Mouse (Mus musculus) CH12.LX (cell line): ENCODE results near the gene Chmp4b. TPM values are rescaled to one million over a fixed set of nuclear protein-coding genes. Genes with fewer than 3 reads are reported as not detected.

Experiments
- DNase-seq: peaks from one replicate; pipeline ENCODE4 v3.0.0-alpha.2; 2013; ENCODE audit errors: extremely low read depth
- H3K27ac ChIP-seq: 2 replicates; pipeline ENCODE4 v1.5.1; 2012; ENCODE audit warnings: low read depth, mild to moderate bottlenecking, control low read depth, moderate library complexity; ENCODE audit not compliant: insufficient read depth
- H3K27me3 ChIP-seq: replicated peaks from 2 replicates; pipeline ENCODE3; 2012; ENCODE audit warnings: inconsistent platforms
- H3K36me3 ChIP-seq, 2 experiments: replicated peaks in 1 of 2; 2 replicates each; pipeline versions ENCODE3 to v1.6.1; 2012; ENCODE audit warnings: inconsistent platforms in 1 of 2, low read length in 1 of 2, mild to moderate bottlenecking in 1 of 2, mixed read lengths in 1 of 2, moderate library complexity in 1 of 2; ENCODE audit not compliant: control insufficient read depth in 1 of 2, insufficient read depth in 1 of 2
- H3K4me1 ChIP-seq, 2 experiments: 2 replicates each; pipeline ENCODE4 v1.6.1; 2012; ENCODE audit warnings: inconsistent platforms in 1 of 2, moderate library complexity in 1 of 2; ENCODE audit not compliant: insufficient read depth in 2 of 2, control insufficient read depth in 1 of 2
- H3K4me2 ChIP-seq: 2 replicates; pipeline ENCODE4 v1.6.1; 2012; ENCODE audit warnings: low read depth, mild to moderate bottlenecking, control low read depth; ENCODE audit not compliant: poor library complexity, insufficient read depth, severe bottlenecking
- H3K4me3 ChIP-seq, 3 experiments: fragments of 150-350 bp in 1 of 3; sonication (generic) in 1 of 3; replicated peaks in 1 of 3; 2 replicates each; pipeline versions ENCODE3 to v1.5.1; 2011 to 2012; ENCODE audit warnings: low read depth in 2 of 3, low read length in 2 of 3, mild to moderate bottlenecking in 2 of 3, moderate library complexity in 2 of 3, control low read depth in 1 of 3, improper control_type of control experiment in 1 of 3, inconsistent platforms in 1 of 3, mixed read lengths in 1 of 3; ENCODE audit not compliant: poor library complexity in 1 of 3
- H3K79me2 ChIP-seq: replicated peaks from 2 replicates; pipeline ENCODE4 v1.6.1; 2012; ENCODE audit warnings: mild to moderate bottlenecking, moderate library complexity; ENCODE audit not compliant: control insufficient read depth, poor library complexity, insufficient read depth, severe bottlenecking; ENCODE audit errors: extremely low read depth
- H3K9ac ChIP-seq: 2 replicates; pipeline ENCODE4 v1.6.1; 2012; ENCODE audit warnings: low read depth, mild to moderate bottlenecking, control low read depth, moderate library complexity; ENCODE audit not compliant: insufficient read depth
- H3K9me3 ChIP-seq: replicated peaks from 2 replicates; pipeline ENCODE3; 2012; ENCODE audit warnings: low read length, inconsistent platforms, mixed read lengths
- BHLHE40 ChIP-seq: IDR thresholded peaks from 2 replicates; pipeline ENCODE4 v1.6.1; 2011; ENCODE audit warnings: mild to moderate bottlenecking, low read depth, low read length, improper control_type of control experiment
- CHD2 ChIP-seq: IDR thresholded peaks from 2 replicates; pipeline ENCODE4 v1.6.1; 2011; ENCODE audit warnings: low read length, improper control_type of control experiment
- E2F4 ChIP-seq: IDR thresholded peaks from 2 replicates; pipeline ENCODE4 v1.6.1; 2011; ENCODE audit warnings: low read depth, low read length, improper control_type of control experiment; ENCODE audit not compliant: insufficient replicate concordance
- ELF1 ChIP-seq: IDR thresholded peaks from 2 replicates; pipeline ENCODE4 v1.6.1; 2014; ENCODE audit warnings: low read depth, mild to moderate bottlenecking, inconsistent platforms, low read length, improper control_type of control experiment
- GABPA ChIP-seq: IDR thresholded peaks from 2 replicates; pipeline ENCODE4 v1.6.1; 2012; ENCODE audit warnings: low read depth, low read length, improper control_type of control experiment, inconsistent platforms; ENCODE audit not compliant: insufficient replicate concordance
- JUN ChIP-seq: IDR thresholded peaks from 2 replicates; pipeline ENCODE4 v1.6.1; 2011; ENCODE audit warnings: low read depth, mild to moderate bottlenecking, low read length, improper control_type of control experiment, moderate library complexity; ENCODE audit not compliant: insufficient read depth
- MEF2A ChIP-seq: IDR thresholded peaks from 2 replicates; pipeline ENCODE4 v1.6.1; 2014; ENCODE audit warnings: low read depth, mild to moderate bottlenecking, inconsistent platforms, low read length, improper control_type of control experiment, borderline replicate concordance
- NRF1 ChIP-seq: IDR thresholded peaks from 2 replicates; pipeline ENCODE4 v1.6.1; 2014; ENCODE audit warnings: low read depth, mild to moderate bottlenecking, inconsistent platforms, low read length, improper control_type of control experiment, moderate library complexity
- POLR2A ChIP-seq: IDR thresholded peaks from 2 replicates; pipeline ENCODE4 v1.6.1; 2011; ENCODE audit warnings: low read depth, mild to moderate bottlenecking, improper control_type of control experiment, low read length
- RAD21 ChIP-seq: IDR thresholded peaks from 2 replicates; pipeline ENCODE4 v1.6.1; 2011; ENCODE audit warnings: low read depth, mild to moderate bottlenecking, low read length, improper control_type of control experiment, moderate library complexity
- RCOR1 ChIP-seq: conservative IDR thresholded peaks from 2 replicates; pipeline ENCODE4 v1.6.1; 2012; ENCODE audit warnings: low read depth, mild to moderate bottlenecking, inconsistent platforms, low read length, improper control_type of control experiment
- SIN3A ChIP-seq: IDR thresholded peaks from 2 replicates; pipeline ENCODE4 v1.6.1; 2012; ENCODE audit warnings: low read length, improper control_type of control experiment, inconsistent platforms
- TBP ChIP-seq: conservative IDR thresholded peaks from 2 replicates; pipeline ENCODE4 v1.6.1; 2011; ENCODE audit warnings: low read depth, low read length, improper control_type of control experiment
- UBTF ChIP-seq: IDR thresholded peaks from 2 replicates; pipeline ENCODE4 v1.6.1; 2012; ENCODE audit warnings: low read depth, mild to moderate bottlenecking, inconsistent platforms, low read length, improper control_type of control experiment, moderate library complexity
- ZC3H11A ChIP-seq: IDR thresholded peaks from 2 replicates; pipeline ENCODE4 v1.6.1; 2012; ENCODE audit warnings: low read depth, mild to moderate bottlenecking, inconsistent platforms, low read length, improper control_type of control experiment
- ZKSCAN1 ChIP-seq: IDR thresholded peaks from 2 replicates; pipeline ENCODE4 v1.6.1; 2012; ENCODE audit warnings: low read depth, inconsistent platforms, low read length, improper control_type of control experiment, borderline replicate concordance
- ZNF384 ChIP-seq: IDR thresholded peaks from 2 replicates; pipeline ENCODE4 v1.6.1; 2012; ENCODE audit warnings: low read depth, low read length, improper control_type of control experiment, inconsistent platforms
- dilution Hi-C: fragments of 300-500 bp; cut with MboI; formaldehyde crosslinking; loops from 2 replicates; pipeline ENCODE4 v1.14.3; 2020; ENCODE audit warnings: low sequenced_read_pairs; ENCODE audit not compliant: extremely low pct_unique_long_range_greater_than_20kb, extremely low pct_ligation_motif_present
- in situ Hi-C: fragments of 300-500 bp; cut with MboI; formaldehyde crosslinking; loops from 3 replicates; pipeline ENCODE4 v1.14.3; 2019; ENCODE audit warnings: low sequenced_read_pairs, low pct_ligation_motif_present, low pct_unique_long_range_greater_than_20kb, mixed read lengths
- polyA plus RNA-seq: library from polyadenylated mRNA; unstranded; fragments of >175 nt; gene quantifications from 2 replicates; pipeline ENCODE4 v1.2.1, GENCODE M21; 2012; ENCODE audit warnings: low read depth; ENCODE audit not compliant: insufficient read length
- total RNA-seq, 2 experiments: library from RNA; depleted of rRNA; stranded (reverse); fragments of 300-350 nt in 1 of 2; fragments of >200 nt in 1 of 2; gene quantifications; 2 replicates each; pipeline ENCODE4 v1.2.3; 2012 to 2014

The Chmp4b gene
- total and polyA plus RNA-seq, 3 experiments: 105 to 152 (median 113) TPM

DNA sequence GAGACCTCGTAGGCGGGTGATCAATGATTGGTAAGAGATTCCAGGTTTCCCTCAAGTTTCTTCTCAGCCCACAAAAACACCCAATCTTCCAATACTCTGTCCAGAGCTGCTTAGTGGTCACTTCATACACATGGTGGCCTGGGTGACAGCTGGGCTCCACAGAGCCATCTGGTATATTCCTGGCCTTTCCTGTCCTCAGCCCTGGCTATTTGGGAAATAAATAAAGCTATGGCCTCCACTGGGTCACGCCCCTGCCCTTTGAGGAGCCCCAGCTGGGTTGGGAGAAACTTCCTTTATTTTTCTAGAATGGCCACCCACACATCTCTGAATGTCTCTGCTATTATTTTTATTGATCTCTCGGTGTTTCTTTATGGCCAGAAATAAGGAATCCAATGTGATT lies 72.0 kb downstream of the Chmp4b start:
- H3K4me1 ChIP-seq: peaks cover 0 to 28% of the 10 kb centered on the region in 2 experiments; a peak in 2 of 4 replicates
- no peak overlapping the region for H3K9ac ChIP-seq
- H3K27ac ChIP-seq: no peak overlapping the region
- dilution Hi-C loops: no loop called here
- H3K4me3 ChIP-seq: no peak overlapping the region
- in situ Hi-C loops: loop anchor here (5.0 kb wide), 1 partner anchor 34 kb away; no protein-coding TSS in a partner anchor
- H3K36me3 ChIP-seq: no peaks in the 10 kb centered on the region
- TF ChIP-seq BHLHE40 (no peak), MEF2A (no peak), ZC3H11A (no peak), E2F4 (no peak), RCOR1 (no peak), CHD2 (no peak), ZKSCAN1 (no peak), NRF1 (no peak), UBTF (no peak), ELF1 (no peak), RAD21 (no peak), TBP (no peak), ZNF384 (no peak), JUN (no peak), POLR2A (no peak)
- TF ChIP-seq, all 38 proteins: peak for 0
- Histone ChIP-seq H3K79me2 (no peaks in the 10 kb centered on the region), H3K9me3 (no peaks in the 10 kb centered on the region), H3K27me3 (peaks cover under 1% of the 10 kb centered on the region), H3K4me2 (no peak overlapping the region)
- DNase-seq: no peak

DNA sequence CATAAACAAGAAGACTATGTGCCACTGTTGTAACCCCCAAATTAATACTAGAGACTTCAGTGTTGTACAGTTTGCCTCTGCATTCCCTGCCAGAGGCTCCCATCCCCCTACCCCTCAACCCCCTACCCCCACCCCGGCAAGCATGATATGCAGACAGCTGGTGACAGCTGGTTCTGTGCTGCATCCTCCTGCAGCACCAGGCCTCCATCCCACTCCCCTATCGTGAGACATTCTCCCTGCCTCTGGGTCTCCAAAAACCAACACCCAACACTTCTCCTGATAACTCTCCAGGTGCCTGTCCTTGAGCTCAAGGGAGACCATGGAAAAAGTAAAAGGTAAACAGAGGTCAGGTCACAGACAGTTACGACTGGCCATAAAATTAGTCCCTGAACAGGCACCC lies 78.2 kb downstream of the Chmp4b start:
- dilution Hi-C loops: no loop called here
- Histone ChIP-seq H3K4me3 (no peak overlapping the region), H3K27ac (no peak overlapping the region), H3K9ac (no peak overlapping the region), H3K4me2 (no peak overlapping the region), H3K4me1 (peaks cover 17 to 35% of the 10 kb centered on the region in 2 experiments), H3K79me2 (no peaks in the 10 kb centered on the region), H3K27me3 (no peaks in the 10 kb centered on the region), H3K36me3 (no peaks in the 10 kb centered on the region), H3K9me3 (no peaks in the 10 kb centered on the region)
- no peak for DNase-seq
- TF ChIP-seq SIN3A: no peak
- no peak for TF ChIP-seq CHD2
- no peak for TF ChIP-seq MEF2A
- TF ChIP-seq UBTF: no peak
- TF ChIP-seq BHLHE40: no peak
- TF ChIP-seq GABPA: no peak
- in situ Hi-C loops: no loop called here
